Mouse (Mus musculus) T-helper 2 cell (primary cell): Measurements from ENCODE around the gene Lpar1.

Source experiments
- in situ Hi-C: fragments of 300-600 bp; cut with MboI, MseI; formaldehyde crosslinking; loops from one replicate; pipeline ENCODE4 v1.15.1; 2025; ENCODE audit warnings: high pct_unique_total_duplicates

Gene Lpar1

DNA sequence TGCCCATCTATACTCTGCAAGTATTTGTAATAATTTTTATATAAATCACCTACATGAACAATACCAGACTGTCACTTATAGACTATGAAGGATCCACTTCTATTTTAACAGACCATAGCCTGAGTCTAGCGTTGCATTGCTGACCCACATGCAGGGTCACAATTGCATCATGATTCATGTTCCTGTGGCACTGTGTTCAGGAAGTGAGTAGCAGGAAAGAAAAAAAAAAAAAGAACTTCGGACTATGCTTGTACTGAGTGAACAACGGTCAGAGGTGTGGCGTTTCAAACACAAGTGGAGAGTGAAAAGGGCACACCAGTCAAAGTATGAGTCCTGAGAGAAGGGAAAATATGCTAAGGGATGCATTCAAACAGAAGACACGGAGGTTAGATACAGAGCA lies 90.7 kb downstream of the Lpar1 start:
- in situ Hi-C loops, result loop anchor here (10.0 kb wide), 1 partner anchor 812 kb away; no protein-coding TSS in a partner anchor

DNA sequence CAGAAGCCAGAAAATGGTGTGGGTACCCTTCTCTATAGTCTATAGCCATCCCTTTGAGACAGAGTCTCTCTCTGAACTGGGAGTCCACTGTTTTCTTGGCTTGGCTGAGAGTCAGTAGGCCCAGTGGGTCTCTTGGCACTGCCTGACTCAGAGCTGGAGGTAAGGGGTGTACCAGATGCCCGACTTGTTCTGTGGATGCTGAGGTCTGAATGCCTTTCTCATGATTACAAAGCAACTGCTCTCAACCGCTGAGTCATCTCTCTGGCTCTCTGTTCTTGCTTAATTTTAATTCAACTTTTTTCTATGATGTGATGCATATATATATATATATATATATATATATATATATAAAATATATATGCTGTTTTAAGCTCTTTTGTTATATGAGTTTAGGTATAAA lies 91.1 kb downstream of the Lpar1 start:
- in situ Hi-C loops, result loop anchor here (10.0 kb wide), 1 partner anchor 812 kb away; no protein-coding TSS in a partner anchor

GRCm38 (mm10) chr4:58453334-58453733 lies 100.4 kb downstream of the Lpar1 start:
- in situ Hi-C loops, result no loop called here

GRCm38 (mm10) chr4:58448825-58449224 lies 104.9 kb downstream of the Lpar1 start:
- in situ Hi-C loops, result no loop called here

DNA sequence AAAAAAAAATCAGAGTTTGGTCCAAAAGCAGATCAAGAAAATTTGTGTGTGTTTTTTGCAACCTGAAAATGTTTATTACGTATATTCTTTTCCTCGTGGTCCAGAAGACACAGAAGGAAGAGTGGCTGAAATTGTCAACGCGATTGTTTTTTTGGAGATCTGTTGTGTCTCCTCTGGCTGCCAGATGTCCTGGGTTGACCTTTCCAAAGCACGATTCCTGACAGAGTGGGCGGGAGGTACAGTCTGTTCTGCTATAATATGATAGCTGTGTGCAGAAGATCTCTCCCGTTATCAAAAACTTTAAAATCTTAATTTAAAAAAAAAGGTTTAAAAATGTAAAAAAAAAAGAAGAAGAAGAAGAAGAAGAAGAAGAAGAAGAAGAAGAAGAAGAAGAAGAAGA lies 105.9 kb downstream of the Lpar1 start:
- in situ Hi-C loops, result no loop called here

DNA sequence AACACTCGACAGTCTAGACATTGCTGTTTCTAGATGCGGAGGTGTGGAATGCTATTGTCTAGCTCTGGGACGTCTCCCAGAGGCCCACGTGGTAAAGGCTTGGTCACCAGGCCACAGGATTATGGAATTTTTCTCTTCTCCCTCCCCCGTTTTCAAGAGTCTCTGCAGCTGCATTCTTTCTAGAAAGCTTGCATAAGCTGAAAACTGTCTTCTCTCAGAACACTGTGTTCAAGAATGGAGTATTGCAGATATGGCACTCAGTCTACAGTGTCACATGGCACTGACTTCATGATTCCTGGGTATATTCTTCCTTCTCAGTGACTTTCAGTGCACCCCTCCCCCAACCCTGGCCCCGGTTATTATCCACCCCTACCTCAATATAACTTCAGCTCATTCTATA lies 107.9 kb downstream of the Lpar1 start:
- in situ Hi-C loops, result no loop called here

GRCm38 (mm10) chr4:58442338-58442737 lies 111.4 kb downstream of the Lpar1 start:
- in situ Hi-C loops, result no loop called here

GRCm38 (mm10) chr4:58438654-58439053 lies 115.0 kb downstream of the Lpar1 start:
- in situ Hi-C loops, result no loop called here

DNA sequence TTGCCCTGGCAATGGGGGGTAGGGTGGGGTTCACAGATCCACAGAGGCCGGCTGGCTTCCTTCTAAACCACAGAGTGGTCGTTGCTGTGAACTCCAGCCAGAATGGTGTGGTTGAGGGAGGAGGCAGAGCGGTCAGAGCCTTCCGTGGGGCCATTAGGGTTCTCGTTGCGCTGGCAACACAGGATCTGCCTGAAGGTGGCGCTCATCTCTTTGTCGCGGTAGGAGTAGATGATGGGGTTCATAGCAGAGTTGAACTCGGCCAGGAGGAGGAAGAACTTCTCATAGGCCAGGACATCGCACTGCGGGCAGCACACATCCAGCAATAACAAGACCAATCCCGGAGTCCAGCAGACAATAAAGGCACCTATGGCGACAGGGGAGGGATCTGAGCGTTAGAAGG lies 116.4 kb downstream of the Lpar1 start:
- in situ Hi-C loops, result no loop called here

GRCm38 (mm10) chr4:58423276-58423930 lies 130.3 kb downstream of the Lpar1 start:
- in situ Hi-C loops, result no loop called here

DNA sequence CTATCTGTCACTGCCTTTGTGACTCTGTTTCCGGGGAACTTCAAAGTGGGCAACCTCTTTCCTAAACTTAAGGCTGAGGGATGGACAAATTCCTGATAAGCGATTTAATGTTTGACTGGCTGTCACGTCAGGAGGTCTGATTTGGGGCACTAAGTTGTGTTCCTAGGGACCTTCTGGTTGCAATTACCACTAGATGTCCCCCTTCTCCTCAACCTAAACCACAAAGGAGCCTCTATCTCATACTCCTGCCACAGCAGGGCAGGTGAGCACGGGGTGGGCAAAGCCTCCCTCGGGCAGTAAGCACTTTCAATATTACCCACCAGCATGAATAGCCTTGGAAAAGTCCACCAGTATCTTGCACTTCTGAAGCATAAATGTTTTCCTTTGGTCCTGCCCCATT lies 134.5 kb downstream of the Lpar1 start:
- in situ Hi-C loops, result no loop called here

DNA sequence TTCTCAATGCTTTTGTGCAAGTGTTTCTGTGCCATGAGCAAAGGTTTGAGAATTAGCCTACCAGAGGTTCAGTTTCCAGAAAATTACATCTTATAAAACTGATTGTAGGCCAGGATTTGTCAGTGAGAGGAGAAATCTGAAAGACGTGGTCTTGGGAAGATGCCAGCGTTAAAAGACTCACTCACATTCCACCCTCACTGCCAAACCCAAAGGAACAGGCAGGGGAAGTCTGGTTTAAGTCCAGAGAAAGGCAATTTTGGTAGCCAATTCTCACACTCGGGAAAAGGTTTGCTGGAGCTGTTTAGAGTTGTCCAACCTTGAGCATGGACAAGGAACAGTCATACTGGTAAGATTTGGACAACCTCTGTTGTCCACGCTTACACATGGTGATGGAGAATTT lies 136.4 kb downstream of the Lpar1 start:
- in situ Hi-C loops, result no loop called here

DNA sequence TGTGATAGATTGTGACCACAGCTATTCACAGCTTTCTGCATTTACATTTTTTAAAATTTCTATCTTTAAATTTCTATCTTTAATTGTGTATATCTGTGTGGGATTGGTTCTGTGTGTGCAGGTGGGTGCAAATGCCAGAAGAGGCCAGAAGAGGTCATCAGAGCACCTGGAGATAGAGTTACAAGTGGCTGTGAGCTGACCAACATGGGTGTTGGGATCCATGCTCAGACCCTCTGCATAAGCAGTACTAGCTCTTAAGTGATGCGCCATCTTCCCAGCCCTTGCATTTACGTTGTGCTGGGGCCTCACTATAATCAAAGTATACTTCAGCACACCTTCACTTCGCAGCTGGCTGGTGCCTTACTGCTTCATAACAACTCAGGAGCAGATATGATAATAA lies 138.2 kb downstream of the Lpar1 start:
- in situ Hi-C loops, result no loop called here

DNA sequence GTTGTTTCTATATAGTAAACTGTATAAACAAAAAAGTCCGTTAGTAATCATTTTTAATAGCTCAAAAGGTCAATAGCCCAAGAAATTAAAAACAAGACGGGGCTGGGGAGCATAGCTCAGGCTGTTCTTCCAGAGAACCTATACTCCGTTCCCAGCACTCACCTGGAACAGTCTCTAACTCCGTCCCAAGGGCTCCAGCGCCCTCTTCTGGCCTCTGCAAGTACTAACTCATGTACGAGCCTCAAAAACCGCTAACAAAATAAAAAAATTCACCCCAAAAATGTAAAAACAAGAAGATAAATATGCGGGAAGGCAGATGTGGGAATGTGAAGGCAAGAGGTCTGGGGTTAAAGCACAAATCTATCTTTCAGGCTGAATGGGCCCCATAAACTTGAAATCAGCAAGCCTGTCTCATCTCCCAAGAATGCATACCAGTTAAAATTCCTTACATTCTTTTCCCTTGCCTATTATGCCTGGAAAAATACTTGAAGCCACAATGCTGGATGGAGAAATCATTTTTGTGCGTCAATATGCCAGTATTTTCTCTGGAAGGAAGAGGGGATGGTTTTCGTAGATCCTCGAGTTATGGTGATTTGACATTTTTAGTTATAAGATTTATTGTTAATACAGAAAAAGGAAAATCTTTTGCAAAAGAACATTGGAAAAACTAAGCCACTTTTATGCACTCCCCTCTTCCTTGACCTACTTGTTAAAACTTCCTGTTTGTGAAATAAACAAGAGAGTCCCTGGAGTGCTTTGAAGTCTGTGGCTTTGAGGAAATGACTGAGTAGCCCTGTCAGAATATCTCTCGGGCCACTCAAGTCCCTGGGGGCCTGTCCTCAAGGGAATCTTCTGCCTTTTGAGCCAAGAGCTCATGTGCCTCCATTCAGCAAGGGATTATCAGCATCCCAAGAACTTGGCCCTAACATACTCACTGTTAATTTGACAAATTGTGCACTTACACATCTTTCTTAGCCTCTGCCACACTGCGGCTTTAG lies 140.2 kb downstream of the Lpar1 start:
- in situ Hi-C loops, result no loop called here

GRCm38 (mm10) chr4:58401973-58402501 lies 151.7 kb downstream of the Lpar1 start:
- in situ Hi-C loops, result no loop called here

DNA sequence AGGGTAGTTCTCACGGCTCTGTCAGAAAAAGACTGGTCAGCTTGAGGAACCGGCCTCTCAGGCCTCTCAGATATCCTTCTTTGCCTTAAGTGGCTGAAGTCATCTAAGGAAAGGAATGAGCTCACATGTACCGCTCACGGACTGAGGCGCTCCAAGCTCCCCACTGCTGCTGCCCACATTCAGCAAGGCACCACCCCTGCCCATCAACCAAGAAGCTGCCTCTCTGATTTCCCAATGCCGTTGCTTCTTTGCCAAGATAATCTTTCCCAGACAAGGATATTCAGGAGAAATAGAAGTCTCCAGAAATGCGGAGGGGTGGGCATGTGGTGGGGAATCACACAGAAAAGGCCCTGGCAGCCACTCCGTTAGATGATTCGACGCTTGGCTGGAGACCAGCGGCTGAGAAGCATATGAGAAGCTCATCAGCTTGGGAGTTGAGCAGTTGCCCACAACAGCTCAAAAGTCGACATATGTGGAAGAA lies 152.8 kb downstream of the Lpar1 start:
- in situ Hi-C loops, result no loop called here
